Mouse (Mus musculus) erythroblast, embryonic 14.5 days (primary cell): Measurements from ENCODE around the gene Adi1. TPM values are rescaled to one million over a fixed set of nuclear protein-coding genes. Genes with fewer than 3 reads are reported as not detected.

ENCODE experiments used
- H3K27me3 ChIP-seq: 2 replicates; pipeline ENCODE4 v1.6.1; 2012; ENCODE audit warnings: inconsistent platforms; ENCODE audit not compliant: control insufficient read depth
- H3K36me3 ChIP-seq: 2 replicates; pipeline ENCODE4 v1.6.1; 2012; ENCODE audit warnings: mild to moderate bottlenecking, inconsistent platforms; ENCODE audit not compliant: control insufficient read depth
- H3K4me1 ChIP-seq: 2 replicates; pipeline ENCODE4 v1.6.1; 2012; ENCODE audit warnings: inconsistent platforms; ENCODE audit not compliant: control insufficient read depth
- H3K4me3 ChIP-seq: replicated peaks from 2 replicates; pipeline ENCODE3; 2012; ENCODE audit warnings: moderate library complexity, mild to moderate bottlenecking, inconsistent platforms
- H3K9me3 ChIP-seq: 2 replicates; pipeline ENCODE4 v1.6.1; 2012; ENCODE audit warnings: low read length, inconsistent platforms, mixed read lengths; ENCODE audit not compliant: control insufficient read depth
- GATA1 ChIP-seq: IDR thresholded peaks from 2 replicates; pipeline ENCODE4 v1.6.1; 2012; ENCODE audit warnings: low read length, inconsistent platforms, mixed read lengths
- TAL1 ChIP-seq: IDR thresholded peaks from 3 replicates; pipeline ENCODE4 v1.6.1; 2012; ENCODE audit warnings: low read length, inconsistent platforms, mixed read lengths
- polyA plus RNA-seq: library from polyadenylated mRNA; stranded (reverse); fragments of >175 nt; gene quantifications from 2 replicates; pipeline ENCODE4 v1.2.3, GENCODE M21; 2012

Adi1 gene
- polyA plus RNA-seq, 1 experiment, result 0.11 TPM

- H3K27me3 ChIP-seq, result no peaks in the 10 kb centered on the region; the same call in 1 of the 2 replicates
- no peaks in the 10 kb centered on the region for H3K9me3 ChIP-seq
- peaks cover 24% of the 10 kb centered on the region for H3K36me3 ChIP-seq
- peak within 1 kb of the TSS; percentile 73 for H3K4me3 ChIP-seq
- TF ChIP-seq GATA1, result no peak
- TF ChIP-seq TAL1, result no peak
- H3K4me1 ChIP-seq, result peaks cover 19% of the 10 kb centered on the region
These were observed 25.6 kb upstream of the Adi1 start, which contains the start of gene Rnaseh1 for GRCm38 (mm10) chr12:28649141-28650110. Gene Rnaseh1 (plus strand): TSS chr12:28649602.

GRCm38 (mm10) chr12:28662628-28663027 lies 12.4 kb upstream of the Adi1 start:
- Histone ChIP-seq H3K27me3 (no peaks in the 10 kb centered on the region), H3K4me1 (no peaks in the 10 kb centered on the region), H3K36me3 (peaks cover 32% of the 10 kb centered on the region), H3K4me3 (no peak overlapping the region), H3K9me3 (no peaks in the 10 kb centered on the region)
- TF ChIP-seq TAL1 (no peak), GATA1 (no peak)

GRCm38 (mm10) chr12:28666734-28667133 lies 8.3 kb upstream of the Adi1 start:
- no peak for TF ChIP-seq GATA1
- TF ChIP-seq TAL1, result no peak
- Histone ChIP-seq H3K4me1 (no peaks in the 10 kb centered on the region), H3K9me3 (no peaks in the 10 kb centered on the region), H3K36me3 (no peaks in the 10 kb centered on the region), H3K27me3 (no peaks in the 10 kb centered on the region), H3K4me3 (no peak overlapping the region)

- no peaks in the 10 kb centered on the region for H3K27me3 ChIP-seq
- H3K36me3 ChIP-seq, result no peaks in the 10 kb centered on the region
- H3K4me3 ChIP-seq, result no peak overlapping the region
- TF ChIP-seq TAL1, result no peak
- no peak for TF ChIP-seq GATA1
- no peaks in the 10 kb centered on the region for H3K4me1 ChIP-seq
- no peaks in the 10 kb centered on the region for H3K9me3 ChIP-seq
These were observed 7.7 kb upstream of the Adi1 start for GRCm38 (mm10) chr12:28667287-28667686.

- TF ChIP-seq TAL1 (no peak), GATA1 (no peak)
- Histone ChIP-seq H3K9me3 (no peaks in the 10 kb centered on the region), H3K27me3 (no peaks in the 10 kb centered on the region), H3K4me3 (peak overlapping the region; percentile 71), H3K4me1 (peaks cover 18% of the 10 kb centered on the region), H3K36me3 (peaks cover 6% of the 10 kb centered on the region)
These were observed 852 bp upstream of the Adi1 start for GRCm38 (mm10) chr12:28674038-28674720.

GRCm38 (mm10) chr12:28675925-28676209 lies 836 bp downstream of the Adi1 start:
- TF ChIP-seq TAL1 (no peak), GATA1 (no peak)
- H3K9me3 ChIP-seq, result no peaks in the 10 kb centered on the region
- H3K27me3 ChIP-seq, result no peaks in the 10 kb centered on the region
- peak overlapping the region; percentile 71 for H3K4me3 ChIP-seq
- peaks cover 15% of the 10 kb centered on the region for H3K36me3 ChIP-seq
- H3K4me1 ChIP-seq, result peaks cover 18% of the 10 kb centered on the region

GRCm38 (mm10) chr12:28684674-28685073 lies 9.6 kb downstream of the Adi1 start:
- H3K27me3 ChIP-seq, result no peaks in the 10 kb centered on the region
- no peak overlapping the region for H3K4me3 ChIP-seq
- H3K9me3 ChIP-seq, result no peaks in the 10 kb centered on the region
- H3K4me1 ChIP-seq, result no peaks in the 10 kb centered on the region
- TF ChIP-seq GATA1 (no peak), TAL1 (no peak)
- H3K36me3 ChIP-seq, result peaks cover 17% of the 10 kb centered on the region

- Histone ChIP-seq H3K9me3 (no peaks in the 10 kb centered on the region), H3K4me3 (no peak overlapping the region), H3K4me1 (no peaks in the 10 kb centered on the region), H3K27me3 (no peaks in the 10 kb centered on the region), H3K36me3 (peaks cover 24% of the 10 kb centered on the region)
- TF ChIP-seq TAL1 (no peak), GATA1 (no peak)
These were observed 10.7 kb downstream of the Adi1 start for GRCm38 (mm10) chr12:28685771-28686170.

- Histone ChIP-seq H3K4me1 (no peaks in the 10 kb centered on the region), H3K9me3 (no peaks in the 10 kb centered on the region), H3K4me3 (no peak overlapping the region), H3K36me3 (peaks cover 29% of the 10 kb centered on the region), H3K27me3 (no peaks in the 10 kb centered on the region)
- TF ChIP-seq GATA1 (no peak), TAL1 (no peak)
These were observed 11.3 kb downstream of the Adi1 start for GRCm38 (mm10) chr12:28686199-28686879.
